Mouse (Mus musculus) lung, postnatal 0 days (tissue): ENCODE data around the gene Cdip1.

Source experiments
- CTCF ChIP-seq: IDR thresholded peaks from 2 replicates; pipeline ENCODE4 v1.5.1; 2016; ENCODE audit warnings: antibody characterized with exemption, mild to moderate bottlenecking
- EP300 ChIP-seq: IDR thresholded peaks from 2 replicates; pipeline ENCODE4 v1.6.1; 2016; ENCODE audit warnings: antibody characterized with exemption, mild to moderate bottlenecking, control low read depth

DNA sequence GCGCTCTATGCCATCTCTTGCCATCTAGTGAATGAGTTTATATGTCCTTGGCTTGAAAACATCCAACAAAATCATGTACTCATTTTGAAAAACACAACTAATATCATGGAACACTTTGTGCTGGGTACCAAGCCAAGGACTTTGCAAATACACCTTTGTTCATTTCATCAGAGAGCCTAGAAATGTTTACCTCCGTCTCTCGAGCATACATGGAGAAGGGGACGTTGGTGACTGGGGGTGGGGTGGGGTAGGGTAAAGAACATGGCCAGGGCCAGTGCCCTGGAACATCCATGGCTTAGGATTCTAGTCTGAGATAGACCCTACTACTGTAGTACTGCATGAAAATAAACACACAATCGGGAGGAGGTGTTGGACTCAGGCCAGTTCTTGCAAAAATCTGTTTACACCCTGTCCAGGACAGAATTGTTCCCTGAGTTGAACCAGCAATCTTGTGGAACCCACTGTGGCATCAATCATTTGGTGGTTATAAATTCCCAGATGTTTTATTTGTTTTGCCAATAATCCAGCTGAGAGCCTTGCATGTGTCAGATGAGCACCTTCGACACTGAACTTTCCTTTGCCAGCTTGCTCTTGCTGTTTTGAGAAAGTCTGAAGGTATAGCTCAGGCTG, 39.3 kb upstream of the Cdip1 start:
- TF ChIP-seq CTCF: no peak
- TF ChIP-seq EP300: peak; percentile 53
